Mouse (Mus musculus): Measurements from ENCODE around the gene Birc5. TPM values are rescaled to one million over a fixed set of nuclear protein-coding genes. Genes with fewer than 3 reads are reported as not detected.
A peak's percentile ranks its signal among the peaks of the same experiment; 100 is the strongest.

The Birc5 gene
- polyA plus RNA-seq, 1 experiment, result 9.5 TPM

GRCm38 (mm10) chr11:117821868-117822267 is 27.2 kb upstream of the Birc5 start:
- Histone ChIP-seq H3K4me1 (ENCODE audit: control insufficient read depth, insufficient read depth, insufficient read length, low read length) (peaks cover 29% of the 10 kb centered on the region), H3K4me3 (ENCODE audit: low read depth, low read length) (no peak overlapping the region), H3K27ac (ENCODE audit: insufficient read depth, low read depth, low read length) (no peak overlapping the region), H3K36me3 (ENCODE audit: control insufficient read depth, insufficient read depth, low read length) (peaks cover 24% of the 10 kb centered on the region), H3K27me3 (ENCODE audit: control insufficient read depth, insufficient read depth, low read length) (no peaks in the 10 kb centered on the region)
- TF ChIP-seq POLR2A (IDR thresholded peaks at IDR 0.05; ENCODE audit: low read depth, low read length) (no peak), CTCF (IDR thresholded peaks at IDR 0.05; ENCODE audit: extremely low read depth, insufficient read length, insufficient replicate concordance, low read depth, low read length) (no peak)
- 66% methylated on average over 9 of the region's 9 CpGs for WGBS

DNA sequence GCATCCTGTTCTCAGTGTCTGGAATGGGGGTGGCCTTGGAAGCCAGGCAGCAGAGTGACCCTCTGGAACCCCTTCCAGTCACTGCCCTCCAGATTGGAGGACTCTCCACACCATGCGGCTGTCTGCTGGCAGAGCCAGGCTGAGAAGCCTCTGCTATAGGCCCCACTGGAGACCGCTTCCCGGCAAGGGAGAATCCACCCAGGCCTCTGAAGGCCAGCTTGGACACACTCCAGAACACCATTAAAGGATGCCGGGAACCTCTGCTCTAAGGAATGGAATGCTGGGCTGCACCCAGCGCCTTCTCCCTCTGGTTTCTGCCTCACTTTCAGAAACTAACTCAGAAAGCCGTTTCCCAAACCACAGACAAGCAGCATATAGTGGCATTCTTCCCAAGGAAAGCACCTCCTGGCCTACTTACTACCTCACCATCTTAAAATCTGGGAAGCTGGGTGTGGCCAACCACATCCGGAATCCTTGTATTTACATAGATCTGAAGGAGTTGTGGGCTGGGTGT is 26.3 kb upstream of the Birc5 start:
- 52% methylated on average over 7 of the region's 7 CpGs for WGBS
- H3K27me3 ChIP-seq (ENCODE audit: control insufficient read depth, insufficient read depth, low read length), result no peaks in the 10 kb centered on the region
- no peak overlapping the region for H3K4me3 ChIP-seq (ENCODE audit: low read depth, low read length)
- peak overlapping the region; percentile 25 for H3K27ac ChIP-seq (ENCODE audit: insufficient read depth, low read depth, low read length)
- H3K36me3 ChIP-seq (ENCODE audit: control insufficient read depth, insufficient read depth, low read length), result peaks cover 17% of the 10 kb centered on the region
- H3K4me1 ChIP-seq (ENCODE audit: control insufficient read depth, insufficient read depth, insufficient read length, low read length), result peaks cover 34% of the 10 kb centered on the region
- no peak for TF ChIP-seq CTCF (IDR thresholded peaks at IDR 0.05; ENCODE audit: extremely low read depth, insufficient read length, insufficient replicate concordance, low read depth, low read length)
- TF ChIP-seq POLR2A (IDR thresholded peaks at IDR 0.05; ENCODE audit: low read depth, low read length), result no peak

DNA sequence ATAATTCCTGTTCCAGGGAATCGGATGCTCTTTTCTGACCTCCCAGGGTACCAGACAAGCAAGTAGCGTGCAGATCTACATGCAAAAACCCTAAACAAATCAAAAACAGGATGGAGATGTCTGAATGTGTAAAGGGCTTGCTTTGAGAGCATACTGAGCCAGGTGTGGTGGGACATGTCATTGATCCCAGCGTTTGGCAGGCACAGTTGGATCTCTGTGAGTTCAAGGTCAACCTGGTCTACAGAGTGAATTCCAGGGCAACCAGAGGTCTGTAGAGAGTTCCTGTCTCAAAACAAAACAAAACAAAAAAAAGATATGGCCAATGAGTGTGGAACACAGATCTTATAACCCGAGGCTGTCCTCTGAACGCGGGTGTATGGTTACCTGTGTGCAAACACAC is 25.6 kb upstream of the Birc5 start:
- 67% methylated on average over 6 of the region's 6 CpGs for WGBS
- TF ChIP-seq CTCF (IDR thresholded peaks at IDR 0.05; ENCODE audit: extremely low read depth, insufficient read length, insufficient replicate concordance, low read depth, low read length), result no peak
- no peak for TF ChIP-seq POLR2A (IDR thresholded peaks at IDR 0.05; ENCODE audit: low read depth, low read length)
- Histone ChIP-seq H3K4me3 (ENCODE audit: low read depth, low read length) (no peak overlapping the region), H3K27ac (ENCODE audit: insufficient read depth, low read depth, low read length) (peak overlapping the region; percentile 85; the same call in 1 of the 2 replicates), H3K27me3 (ENCODE audit: control insufficient read depth, insufficient read depth, low read length) (no peaks in the 10 kb centered on the region), H3K4me1 (ENCODE audit: control insufficient read depth, insufficient read depth, insufficient read length, low read length) (peaks cover 40% of the 10 kb centered on the region), H3K36me3 (ENCODE audit: control insufficient read depth, insufficient read depth, low read length) (peaks cover 12% of the 10 kb centered on the region)

GRCm38 (mm10) chr11:117824060-117824969 is 24.7 kb upstream of the Birc5 start:
- TF ChIP-seq POLR2A (IDR thresholded peaks at IDR 0.05; ENCODE audit: low read depth, low read length) (no peak), CTCF (IDR thresholded peaks at IDR 0.05; ENCODE audit: extremely low read depth, insufficient read length, insufficient replicate concordance, low read depth, low read length) (peak; percentile 88)
- Histone ChIP-seq H3K36me3 (ENCODE audit: control insufficient read depth, insufficient read depth, low read length) (peaks cover 10% of the 10 kb centered on the region), H3K4me3 (ENCODE audit: low read depth, low read length) (peak overlapping the region; percentile 49), H3K27ac (ENCODE audit: insufficient read depth, low read depth, low read length) (peak overlapping the region; percentile 85), H3K4me1 (ENCODE audit: control insufficient read depth, insufficient read depth, insufficient read length, low read length) (peaks cover 46% of the 10 kb centered on the region), H3K27me3 (ENCODE audit: control insufficient read depth, insufficient read depth, low read length) (no peaks in the 10 kb centered on the region)
- WGBS, result 2% methylated on average over 23 of the region's 23 CpGs

GRCm38 (mm10) chr11:117825333-117826101 is 23.5 kb upstream of the Birc5 start, which contains the start of the genes Afmid and Tk1:
TSS of gene Afmid (plus strand) at chr11:117825924.
TSS of gene Tk1 (minus strand) at chr11:117826092.
- Histone ChIP-seq H3K27ac (ENCODE audit: insufficient read depth, low read depth, low read length) (peak within 1 kb of the TSS; percentile 56), H3K27me3 (ENCODE audit: control insufficient read depth, insufficient read depth, low read length) (no peaks in the 10 kb centered on the region), H3K4me1 (ENCODE audit: control insufficient read depth, insufficient read depth, insufficient read length, low read length) (peaks cover 51% of the 10 kb centered on the region), H3K36me3 (ENCODE audit: control insufficient read depth, insufficient read depth, low read length) (0 out of 2 replicates have a peak, but pooled peaks cover 2% of the 10 kb centered on the region), H3K4me3 (ENCODE audit: low read depth, low read length) (peak within 1 kb of the TSS; percentile 67)
- TF ChIP-seq CTCF (IDR thresholded peaks at IDR 0.05; ENCODE audit: extremely low read depth, insufficient read length, insufficient replicate concordance, low read depth, low read length), result no peak
- no peak; the same call in 1 of the 2 replicates for TF ChIP-seq POLR2A (IDR thresholded peaks at IDR 0.05; ENCODE audit: low read depth, low read length)
- WGBS, result 1% methylated on average over 34 of the region's 34 CpGs

DNA sequence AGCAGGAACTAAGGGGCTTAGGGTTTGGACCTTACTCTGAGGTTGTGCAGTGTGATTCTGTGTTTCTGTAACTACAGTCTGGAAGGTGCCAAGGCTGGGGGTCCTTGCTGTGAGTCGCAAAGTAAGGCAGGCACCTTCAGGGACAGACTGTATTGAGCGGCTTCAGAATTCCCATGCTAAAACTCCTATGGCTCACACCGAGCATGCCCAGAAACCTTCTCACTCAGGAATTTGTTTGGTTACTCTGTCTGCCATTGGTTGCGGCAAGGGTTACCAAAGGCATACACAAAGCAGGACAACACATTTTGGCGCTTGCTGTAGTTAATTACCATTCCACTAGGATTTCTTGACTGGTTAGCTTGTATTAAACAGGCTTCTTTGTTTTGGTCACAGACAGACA is 22.9 kb upstream of the Birc5 start:
- H3K36me3 ChIP-seq (ENCODE audit: control insufficient read depth, insufficient read depth, low read length), result 0 out of 2 replicates have a peak, but pooled peaks cover 2% of the 10 kb centered on the region
- H3K4me1 ChIP-seq (ENCODE audit: control insufficient read depth, insufficient read depth, insufficient read length, low read length), result peaks cover 56% of the 10 kb centered on the region
- peak overlapping the region; percentile 67 for H3K4me3 ChIP-seq (ENCODE audit: low read depth, low read length)
- 26% methylated on average over 5 of the region's 5 CpGs for WGBS
- TF ChIP-seq POLR2A (IDR thresholded peaks at IDR 0.05; ENCODE audit: low read depth, low read length) (no peak), CTCF (IDR thresholded peaks at IDR 0.05; ENCODE audit: extremely low read depth, insufficient read length, insufficient replicate concordance, low read depth, low read length) (no peak)
- H3K27ac ChIP-seq (ENCODE audit: insufficient read depth, low read depth, low read length), result peak overlapping the region; percentile 56
- H3K27me3 ChIP-seq (ENCODE audit: control insufficient read depth, insufficient read depth, low read length), result no peaks in the 10 kb centered on the region
